Mouse (Mus musculus) CH12.LX (cell line): ENCODE results near the gene Rel. TPM values are rescaled to one million over a fixed set of nuclear protein-coding genes. Genes with fewer than 3 reads are reported as not detected.

ENCODE experiments used
- DNase-seq: peaks from one replicate; pipeline ENCODE4 v3.0.0-alpha.2; 2013; ENCODE audit errors: extremely low read depth
- H3K27ac ChIP-seq: 2 replicates; pipeline ENCODE4 v1.5.1; 2012; ENCODE audit warnings: low read depth, mild to moderate bottlenecking, control low read depth, moderate library complexity; ENCODE audit not compliant: insufficient read depth
- H3K27me3 ChIP-seq: replicated peaks from 2 replicates; pipeline ENCODE3; 2012; ENCODE audit warnings: inconsistent platforms
- H3K36me3 ChIP-seq, 2 experiments: replicated peaks in 1 of 2; 2 replicates each; pipeline versions ENCODE3 to v1.6.1; 2012; ENCODE audit warnings: inconsistent platforms in 1 of 2, low read length in 1 of 2, mild to moderate bottlenecking in 1 of 2, mixed read lengths in 1 of 2, moderate library complexity in 1 of 2; ENCODE audit not compliant: control insufficient read depth in 1 of 2, insufficient read depth in 1 of 2
- H3K4me1 ChIP-seq, 2 experiments: 2 replicates each; pipeline ENCODE4 v1.6.1; 2012; ENCODE audit warnings: inconsistent platforms in 1 of 2, moderate library complexity in 1 of 2; ENCODE audit not compliant: insufficient read depth in 2 of 2, control insufficient read depth in 1 of 2
- H3K4me2 ChIP-seq: 2 replicates; pipeline ENCODE4 v1.6.1; 2012; ENCODE audit warnings: low read depth, mild to moderate bottlenecking, control low read depth; ENCODE audit not compliant: poor library complexity, insufficient read depth, severe bottlenecking
- H3K4me3 ChIP-seq, 3 experiments: fragments of 150-350 bp in 1 of 3; sonication (generic) in 1 of 3; replicated peaks in 1 of 3; 2 replicates each; pipeline versions ENCODE3 to v1.5.1; 2011 to 2012; ENCODE audit warnings: low read depth in 2 of 3, low read length in 2 of 3, mild to moderate bottlenecking in 2 of 3, moderate library complexity in 2 of 3, control low read depth in 1 of 3, improper control_type of control experiment in 1 of 3, inconsistent platforms in 1 of 3, mixed read lengths in 1 of 3; ENCODE audit not compliant: poor library complexity in 1 of 3
- H3K79me2 ChIP-seq: replicated peaks from 2 replicates; pipeline ENCODE4 v1.6.1; 2012; ENCODE audit warnings: mild to moderate bottlenecking, moderate library complexity; ENCODE audit not compliant: control insufficient read depth, poor library complexity, insufficient read depth, severe bottlenecking; ENCODE audit errors: extremely low read depth
- H3K9ac ChIP-seq: 2 replicates; pipeline ENCODE4 v1.6.1; 2012; ENCODE audit warnings: low read depth, mild to moderate bottlenecking, control low read depth, moderate library complexity; ENCODE audit not compliant: insufficient read depth
- H3K9me3 ChIP-seq: replicated peaks from 2 replicates; pipeline ENCODE3; 2012; ENCODE audit warnings: low read length, inconsistent platforms, mixed read lengths
- BHLHE40 ChIP-seq: IDR thresholded peaks from 2 replicates; pipeline ENCODE4 v1.6.1; 2011; ENCODE audit warnings: mild to moderate bottlenecking, low read depth, low read length, improper control_type of control experiment
- CHD1 ChIP-seq: IDR thresholded peaks from 2 replicates; pipeline ENCODE4 v1.6.1; 2012; ENCODE audit warnings: low read depth, low read length, improper control_type of control experiment, inconsistent platforms
- CHD2 ChIP-seq: IDR thresholded peaks from 2 replicates; pipeline ENCODE4 v1.6.1; 2011; ENCODE audit warnings: low read length, improper control_type of control experiment
- CTCF ChIP-seq, 2 experiments: IDR thresholded peaks in 1 of 2; conservative IDR thresholded peaks in 1 of 2; 2 replicates each; pipeline ENCODE4 v1.5.1; 2011 to 2012; ENCODE audit warnings: low read depth in 2 of 2, low read length in 2 of 2, improper control_type of control experiment in 1 of 2, inconsistent platforms in 1 of 2, mild to moderate bottlenecking in 1 of 2, moderate library complexity in 1 of 2
- E2F4 ChIP-seq: IDR thresholded peaks from 2 replicates; pipeline ENCODE4 v1.6.1; 2011; ENCODE audit warnings: low read depth, low read length, improper control_type of control experiment; ENCODE audit not compliant: insufficient replicate concordance
- ELF1 ChIP-seq: IDR thresholded peaks from 2 replicates; pipeline ENCODE4 v1.6.1; 2014; ENCODE audit warnings: low read depth, mild to moderate bottlenecking, inconsistent platforms, low read length, improper control_type of control experiment
- EP300 ChIP-seq: IDR thresholded peaks from 2 replicates; pipeline ENCODE4 v1.6.1; 2011; ENCODE audit warnings: low read length, improper control_type of control experiment
- ETS1 ChIP-seq: conservative IDR thresholded peaks from 2 replicates; pipeline ENCODE4 v1.6.1; 2012; ENCODE audit warnings: low read depth, mild to moderate bottlenecking, inconsistent platforms, low read length, improper control_type of control experiment, moderate library complexity
- GABPA ChIP-seq: IDR thresholded peaks from 2 replicates; pipeline ENCODE4 v1.6.1; 2012; ENCODE audit warnings: low read depth, low read length, improper control_type of control experiment, inconsistent platforms; ENCODE audit not compliant: insufficient replicate concordance
- HCFC1 ChIP-seq: IDR thresholded peaks from 2 replicates; pipeline ENCODE4 v1.6.1; 2012; ENCODE audit warnings: low read depth, mild to moderate bottlenecking, inconsistent platforms, low read length, improper control_type of control experiment
- IRF4 ChIP-seq: IDR thresholded peaks from 2 replicates; pipeline ENCODE4 v1.6.1; 2014; ENCODE audit warnings: low read depth, mild to moderate bottlenecking, inconsistent platforms, low read length, improper control_type of control experiment
- JUN ChIP-seq: IDR thresholded peaks from 2 replicates; pipeline ENCODE4 v1.6.1; 2011; ENCODE audit warnings: low read depth, mild to moderate bottlenecking, low read length, improper control_type of control experiment, moderate library complexity; ENCODE audit not compliant: insufficient read depth
- JUND ChIP-seq: conservative IDR thresholded peaks from 2 replicates; pipeline ENCODE4 v1.6.1; 2011; ENCODE audit warnings: low read depth, low read length, improper control_type of control experiment
- KAT2A ChIP-seq: IDR thresholded peaks from 2 replicates; pipeline ENCODE4 v1.6.1; 2012; ENCODE audit warnings: low read length, improper control_type of control experiment, inconsistent platforms; ENCODE audit not compliant: insufficient replicate concordance
- MAFK ChIP-seq: IDR thresholded peaks from 2 replicates; pipeline ENCODE4 v1.6.1; 2011; ENCODE audit warnings: low read length, improper control_type of control experiment; ENCODE audit not compliant: insufficient replicate concordance
- MAX ChIP-seq: IDR thresholded peaks from 2 replicates; pipeline ENCODE4 v1.6.1; 2011; ENCODE audit warnings: low read length, improper control_type of control experiment
- MAZ ChIP-seq: IDR thresholded peaks from 2 replicates; pipeline ENCODE4 v1.6.1; 2012; ENCODE audit warnings: low read depth, mild to moderate bottlenecking, inconsistent platforms, low read length, improper control_type of control experiment, moderate library complexity
- MEF2A ChIP-seq: IDR thresholded peaks from 2 replicates; pipeline ENCODE4 v1.6.1; 2014; ENCODE audit warnings: low read depth, mild to moderate bottlenecking, inconsistent platforms, low read length, improper control_type of control experiment, borderline replicate concordance
- MXI1 ChIP-seq: IDR thresholded peaks from 2 replicates; pipeline ENCODE4 v1.6.1; 2011; ENCODE audit warnings: mild to moderate bottlenecking, low read depth, low read length, improper control_type of control experiment
- MYC ChIP-seq: IDR thresholded peaks from 2 replicates; pipeline ENCODE4 v1.6.1; 2011; ENCODE audit warnings: low read depth, mild to moderate bottlenecking, improper control_type of control experiment, low read length
- NELFE ChIP-seq: IDR thresholded peaks from 2 replicates; pipeline ENCODE4 v1.6.1; 2011; ENCODE audit warnings: low read depth, low read length, improper control_type of control experiment
- NRF1 ChIP-seq: IDR thresholded peaks from 2 replicates; pipeline ENCODE4 v1.6.1; 2014; ENCODE audit warnings: low read depth, mild to moderate bottlenecking, inconsistent platforms, low read length, improper control_type of control experiment, moderate library complexity
- PAX5 ChIP-seq: IDR thresholded peaks from 2 replicates; pipeline ENCODE4 v1.6.1; 2012; ENCODE audit warnings: low read length, inconsistent platforms, mixed read lengths
- POLR2A ChIP-seq: IDR thresholded peaks from 2 replicates; pipeline ENCODE4 v1.6.1; 2011; ENCODE audit warnings: low read depth, mild to moderate bottlenecking, improper control_type of control experiment, low read length
- POLR2AphosphoS2 ChIP-seq: IDR thresholded peaks from 2 replicates; pipeline ENCODE4 v1.6.1; 2011; ENCODE audit warnings: low read depth, low read length, improper control_type of control experiment
- RCOR1 ChIP-seq: conservative IDR thresholded peaks from 2 replicates; pipeline ENCODE4 v1.6.1; 2012; ENCODE audit warnings: low read depth, mild to moderate bottlenecking, inconsistent platforms, low read length, improper control_type of control experiment
- SIN3A ChIP-seq: IDR thresholded peaks from 2 replicates; pipeline ENCODE4 v1.6.1; 2012; ENCODE audit warnings: low read length, improper control_type of control experiment, inconsistent platforms
- SMC3 ChIP-seq: IDR thresholded peaks from 2 replicates; pipeline ENCODE4 v1.6.1; 2011; ENCODE audit warnings: low read depth, low read length, improper control_type of control experiment
- TBP ChIP-seq: conservative IDR thresholded peaks from 2 replicates; pipeline ENCODE4 v1.6.1; 2011; ENCODE audit warnings: low read depth, low read length, improper control_type of control experiment
- TCF12 ChIP-seq: IDR thresholded peaks from 2 replicates; pipeline ENCODE4 v1.6.1; 2014; ENCODE audit warnings: low read depth, mild to moderate bottlenecking, inconsistent platforms, low read length, improper control_type of control experiment
- UBTF ChIP-seq: IDR thresholded peaks from 2 replicates; pipeline ENCODE4 v1.6.1; 2012; ENCODE audit warnings: low read depth, mild to moderate bottlenecking, inconsistent platforms, low read length, improper control_type of control experiment, moderate library complexity
- USF1 ChIP-seq: IDR thresholded peaks from 2 replicates; pipeline ENCODE4 v1.6.1; 2014; ENCODE audit warnings: low read depth, mild to moderate bottlenecking, inconsistent platforms, low read length, improper control_type of control experiment
- USF2 ChIP-seq: conservative IDR thresholded peaks from 2 replicates; pipeline ENCODE4 v1.6.1; 2011; ENCODE audit warnings: low read depth, low read length, improper control_type of control experiment
- ZC3H11A ChIP-seq: IDR thresholded peaks from 2 replicates; pipeline ENCODE4 v1.6.1; 2012; ENCODE audit warnings: low read depth, mild to moderate bottlenecking, inconsistent platforms, low read length, improper control_type of control experiment
- ZKSCAN1 ChIP-seq: IDR thresholded peaks from 2 replicates; pipeline ENCODE4 v1.6.1; 2012; ENCODE audit warnings: low read depth, inconsistent platforms, low read length, improper control_type of control experiment, borderline replicate concordance
- ZMIZ1 ChIP-seq: IDR thresholded peaks from 2 replicates; pipeline ENCODE4 v1.6.1; 2012; ENCODE audit warnings: low read depth, mild to moderate bottlenecking, inconsistent platforms, low read length, improper control_type of control experiment
- ZNF384 ChIP-seq: IDR thresholded peaks from 2 replicates; pipeline ENCODE4 v1.6.1; 2012; ENCODE audit warnings: low read depth, low read length, improper control_type of control experiment, inconsistent platforms
- dilution Hi-C: fragments of 300-500 bp; cut with MboI; formaldehyde crosslinking; loops from 2 replicates; pipeline ENCODE4 v1.14.3; 2020; ENCODE audit warnings: low sequenced_read_pairs; ENCODE audit not compliant: extremely low pct_unique_long_range_greater_than_20kb, extremely low pct_ligation_motif_present
- in situ Hi-C: fragments of 300-500 bp; cut with MboI; formaldehyde crosslinking; loops from 3 replicates; pipeline ENCODE4 v1.14.3; 2019; ENCODE audit warnings: low sequenced_read_pairs, low pct_ligation_motif_present, low pct_unique_long_range_greater_than_20kb, mixed read lengths
- polyA plus RNA-seq: library from polyadenylated mRNA; unstranded; fragments of >175 nt; gene quantifications from 2 replicates; pipeline ENCODE4 v1.2.1, GENCODE M21; 2012; ENCODE audit warnings: low read depth; ENCODE audit not compliant: insufficient read length
- total RNA-seq, 2 experiments: library from RNA; depleted of rRNA; stranded (reverse); fragments of 300-350 nt in 1 of 2; fragments of >200 nt in 1 of 2; gene quantifications; 2 replicates each; pipeline ENCODE4 v1.2.3; 2012 to 2014

Gene Rel
- total and polyA plus RNA-seq, 3 experiments, result 26.2 to 38.1 (median 28.4) TPM

DNA sequence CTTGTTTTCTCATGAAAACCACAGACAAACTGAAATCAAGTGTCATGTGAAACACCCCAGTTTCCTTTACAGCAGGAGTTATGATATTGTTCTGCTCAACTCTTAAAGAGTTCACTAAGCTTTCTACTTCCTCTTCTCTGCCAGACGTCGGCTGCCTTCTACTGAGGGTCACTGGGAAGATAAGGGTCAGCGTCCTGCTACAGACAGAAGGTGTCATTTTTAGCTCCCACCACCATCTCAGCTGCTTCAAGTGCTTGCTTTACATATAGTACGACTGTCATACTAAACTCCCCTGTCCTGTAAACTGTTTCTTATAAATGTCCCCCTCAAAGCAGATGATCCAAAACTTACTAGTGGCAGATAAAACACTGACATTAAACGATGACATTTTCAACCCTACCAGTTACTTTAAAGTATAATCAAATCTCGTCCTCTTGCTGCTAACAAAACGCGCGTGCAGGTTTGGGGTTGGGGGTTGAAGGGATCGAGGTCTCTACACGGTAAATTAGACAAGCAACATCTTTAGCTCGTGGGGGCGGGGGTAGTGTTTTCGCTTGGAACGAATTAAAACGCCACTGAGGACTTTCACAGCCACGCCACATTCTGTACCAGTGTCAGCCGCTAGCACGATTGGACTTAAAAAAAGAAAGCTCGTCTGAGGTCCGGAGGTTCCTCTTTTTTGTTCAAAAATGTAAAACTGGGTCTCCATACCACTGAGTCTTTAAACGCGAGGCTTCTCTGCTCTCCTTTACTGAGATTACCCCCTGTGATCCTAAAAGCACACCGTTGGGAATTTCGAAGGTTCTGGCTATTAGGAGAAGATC is 872 bp downstream of the Rel start:
- in situ Hi-C loops, result no loop called here
- Histone ChIP-seq H3K79me2 (peaks cover 31% of the 10 kb centered on the region), H3K27me3 (no peaks in the 10 kb centered on the region), H3K4me2 (0 out of 2 replicates have a peak overlapping the region, but pooled peaks have one; percentile 19), H3K4me1 (peaks cover 2 to 37% of the 10 kb centered on the region in 2 experiments; a peak in 2 of 4 replicates), H3K36me3 (peaks cover 0 to 3% of the 10 kb centered on the region in 2 experiments), H3K9ac (peak overlapping the region; percentile 98), H3K4me3 (peak overlapping the region; percentile 82 to 86 (median 86)), H3K9me3 (peaks cover 10% of the 10 kb centered on the region), H3K27ac (peak overlapping the region; percentile 97)
- DNase-seq, result peak; percentile 88
- dilution Hi-C loops, result no loop called here
- TF ChIP-seq CTCF (conservative IDR thresholded peaks at IDR 0.05 in 1 of 2, IDR thresholded peaks at IDR 0.05 in 1 of 2; ENCODE audit: low read depth in 2 of 2, low read length in 2 of 2), result no peak
- no peak for TF ChIP-seq JUN
- peak; percentile 63 for TF ChIP-seq POLR2A
- peak; percentile 92 for TF ChIP-seq TBP
- peak; percentile 37; the same call in 1 of the 2 replicates for TF ChIP-seq MEF2A
- peak; percentile 72; the same call in 1 of the 2 replicates for TF ChIP-seq RCOR1
- TF ChIP-seq USF2, result no peak
- TF ChIP-seq NELFE, result no peak; the same call in 1 of the 2 replicates
- peak; percentile 60; the same call in 1 of the 2 replicates for TF ChIP-seq POLR2AphosphoS2
- TF ChIP-seq HCFC1, result no peak
- peak; percentile 83 for TF ChIP-seq UBTF
- TF ChIP-seq CHD2, result peak; percentile 71
- no peak for TF ChIP-seq GABPA
- peak; percentile 79; the same call in 1 of the 2 replicates for TF ChIP-seq ETS1
- peak; percentile 2 for TF ChIP-seq SMC3
- no peak for TF ChIP-seq ZC3H11A
- TF ChIP-seq MAFK, result peak; percentile 53; the same call in 1 of the 2 replicates
- no peak for TF ChIP-seq ZKSCAN1
- TF ChIP-seq ZMIZ1, result peak; percentile 73
- peak; percentile 88 for TF ChIP-seq SIN3A
- TF ChIP-seq MXI1, result peak; percentile 71
- no peak; the same call in 1 of the 2 replicates for TF ChIP-seq USF1
- peak; percentile 31; the same call in 1 of the 2 replicates for TF ChIP-seq MAZ
- TF ChIP-seq BHLHE40, result peak; percentile 68
- peak; percentile 65; the same call in 1 of the 2 replicates for TF ChIP-seq IRF4
- TF ChIP-seq PAX5, result no peak
- TF ChIP-seq KAT2A, result no peak
- TF ChIP-seq NRF1, result 0 out of 2 replicates have a peak, but pooled peaks have one; percentile 43
- no peak; the same call in none of the 2 replicates for TF ChIP-seq TCF12
- TF ChIP-seq ZNF384, result peak; percentile 58; the same call in 1 of the 2 replicates
- no peak for TF ChIP-seq MYC
- peak; percentile 54 for TF ChIP-seq MAX
- TF ChIP-seq ELF1, result 0 out of 2 replicates have a peak, but pooled peaks have one; percentile 40
- TF ChIP-seq E2F4, result peak; percentile 41; the same call in 1 of the 2 replicates
- 0 out of 2 replicates have a peak, but pooled peaks have one; percentile 44 for TF ChIP-seq JUND
- peak; percentile 46 for TF ChIP-seq EP300
- peak; percentile 96 for TF ChIP-seq CHD1
